Mouse (Mus musculus): ENCODE data around the gene Atf7. TPM values are rescaled to one million over a fixed set of nuclear protein-coding genes. Genes with fewer than 3 reads are reported as not detected.

The Atf7 gene
- total and polyA plus RNA-seq, 2 experiments: 10.1 to 41.1 TPM

DNA sequence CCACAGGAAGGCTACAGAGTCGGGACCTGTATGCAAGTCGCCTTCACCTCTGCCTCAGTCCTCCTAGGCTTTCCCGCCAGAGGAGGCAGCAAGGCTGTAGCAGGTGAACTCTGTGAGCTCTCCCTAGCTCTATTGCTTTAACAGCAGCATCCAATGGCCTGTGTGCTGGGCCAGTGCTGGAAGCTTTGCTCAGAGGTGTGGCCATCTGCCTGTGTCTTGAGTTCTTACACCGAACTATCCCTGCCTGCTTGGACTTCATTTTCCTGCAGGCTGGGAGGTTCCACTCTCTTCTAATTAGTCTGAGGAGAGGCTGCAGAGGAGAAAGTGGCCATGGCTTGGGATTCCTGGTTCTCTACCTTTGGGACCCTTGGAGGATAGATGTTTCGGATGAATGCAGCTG, 113.3 kb downstream of the Atf7 start:
- H3K27ac ChIP-seq (replicated peaks; ENCODE audit: insufficient read depth, low read depth, low read length): no peak overlapping the region
- WGBS: 83% methylated on average over 5 of the region's 5 CpGs
- no peak for DNase-seq (ENCODE audit: extremely low read depth, low read depth, low spot score)
- no peaks in the 10 kb centered on the region for H3K27me3 ChIP-seq (ENCODE audit: control insufficient read depth, insufficient read depth, low read length)
- no peak overlapping the region for H3K4me3 ChIP-seq (ENCODE audit: insufficient read depth, low read depth, low read length)
- H3K9ac ChIP-seq (ENCODE audit: low read depth, low read length): no peak overlapping the region
- no peaks in the 10 kb centered on the region for H3K79me2 ChIP-seq (ENCODE audit: control insufficient read depth, insufficient read depth, low read length)
- H3K4me1 ChIP-seq (ENCODE audit: control insufficient read depth, insufficient read depth, low read length): peaks cover 4% of the 10 kb centered on the region
- TF ChIP-seq POLR2A (IDR thresholded peaks at IDR 0.05; ENCODE audit: extremely low read depth, insufficient read depth, low read length) (no peak), CTCF (IDR thresholded peaks at IDR 0.05; ENCODE audit: low read depth, low read length) (no peak)
- no peaks in the 10 kb centered on the region for H3K36me3 ChIP-seq (ENCODE audit: control insufficient read depth, insufficient read depth, low read length)

- no peak overlapping the region for H3K9ac ChIP-seq (ENCODE audit: low read depth, low read length)
- no peaks in the 10 kb centered on the region for H3K27me3 ChIP-seq (ENCODE audit: control insufficient read depth, insufficient read depth, low read length)
- H3K79me2 ChIP-seq (ENCODE audit: control insufficient read depth, insufficient read depth, low read length): no peaks in the 10 kb centered on the region
- no peak for TF ChIP-seq CTCF (IDR thresholded peaks at IDR 0.05; ENCODE audit: low read depth, low read length)
- no peak for TF ChIP-seq POLR2A (IDR thresholded peaks at IDR 0.05; ENCODE audit: extremely low read depth, insufficient read depth, low read length)
- H3K4me3 ChIP-seq (ENCODE audit: insufficient read depth, low read depth, low read length): no peak overlapping the region
- H3K4me1 ChIP-seq (ENCODE audit: control insufficient read depth, insufficient read depth, low read length): peaks cover 4% of the 10 kb centered on the region
- 57% methylated on average over 6 of the region's 6 CpGs for WGBS
- no peak overlapping the region for H3K27ac ChIP-seq (replicated peaks; ENCODE audit: insufficient read depth, low read depth, low read length)
- DNase-seq (ENCODE audit: extremely low read depth, low read depth, low spot score): no peak
- no peaks in the 10 kb centered on the region for H3K36me3 ChIP-seq (ENCODE audit: control insufficient read depth, insufficient read depth, low read length)
Observed at GRCm38 (mm10) chr15:102511285-102511833, 113.9 kb downstream of the Atf7 start.

- Histone ChIP-seq H3K4me3 (ENCODE audit: insufficient read depth, low read depth, low read length) (peak overlapping the region; percentile 90), H3K9ac (ENCODE audit: low read depth, low read length) (peak overlapping the region; percentile 78), H3K79me2 (ENCODE audit: control insufficient read depth, insufficient read depth, low read length) (no peaks in the 10 kb centered on the region), H3K27ac (replicated peaks; ENCODE audit: insufficient read depth, low read depth, low read length) (no peak overlapping the region), H3K27me3 (ENCODE audit: control insufficient read depth, insufficient read depth, low read length) (no peaks in the 10 kb centered on the region), H3K4me1 (ENCODE audit: control insufficient read depth, insufficient read depth, low read length) (peaks cover 4% of the 10 kb centered on the region), H3K36me3 (ENCODE audit: control insufficient read depth, insufficient read depth, low read length) (no peaks in the 10 kb centered on the region)
- 5% methylated on average over 34 of the region's 34 CpGs for WGBS
- DNase-seq (ENCODE audit: extremely low read depth, low read depth, low spot score): peak; percentile 52
- TF ChIP-seq CTCF (IDR thresholded peaks at IDR 0.05; ENCODE audit: low read depth, low read length) (no peak), POLR2A (IDR thresholded peaks at IDR 0.05; ENCODE audit: extremely low read depth, insufficient read depth, low read length) (no peak)
Observed at GRCm38 (mm10) chr15:102510590-102511284, 114.5 kb downstream of the Atf7 start.

DNA sequence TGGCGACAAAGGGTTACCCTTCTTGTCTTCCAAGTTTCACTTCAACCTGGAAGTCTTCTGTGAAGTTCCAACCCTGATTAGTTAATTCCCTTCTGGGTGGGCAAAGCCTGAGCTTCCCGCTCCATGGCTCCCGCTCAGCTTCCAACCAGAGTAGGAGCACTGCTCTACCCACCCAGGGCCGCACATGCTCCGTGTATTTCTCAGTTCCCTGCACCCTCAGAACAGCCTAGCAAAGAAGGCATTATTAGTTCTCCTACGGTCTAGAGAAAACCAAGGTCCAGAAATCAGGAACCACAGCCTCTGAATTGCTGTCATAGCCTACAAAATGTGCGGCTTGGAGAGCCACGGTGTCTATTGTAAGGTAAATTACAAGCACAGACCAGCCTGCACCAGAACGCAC, 115.2 kb downstream of the Atf7 start:
- Histone ChIP-seq H3K27me3 (ENCODE audit: control insufficient read depth, insufficient read depth, low read length) (no peaks in the 10 kb centered on the region), H3K4me3 (ENCODE audit: insufficient read depth, low read depth, low read length) (peak overlapping the region; percentile 90), H3K79me2 (ENCODE audit: control insufficient read depth, insufficient read depth, low read length) (no peaks in the 10 kb centered on the region), H3K4me1 (ENCODE audit: control insufficient read depth, insufficient read depth, low read length) (peaks cover 4% of the 10 kb centered on the region), H3K27ac (replicated peaks; ENCODE audit: insufficient read depth, low read depth, low read length) (no peak overlapping the region), H3K36me3 (ENCODE audit: control insufficient read depth, insufficient read depth, low read length) (no peaks in the 10 kb centered on the region), H3K9ac (ENCODE audit: low read depth, low read length) (peak overlapping the region; percentile 78)
- TF ChIP-seq POLR2A (IDR thresholded peaks at IDR 0.05; ENCODE audit: extremely low read depth, insufficient read depth, low read length): no peak
- no peak for TF ChIP-seq CTCF (IDR thresholded peaks at IDR 0.05; ENCODE audit: low read depth, low read length)
- no peak for DNase-seq (ENCODE audit: extremely low read depth, low read depth, low spot score)
- WGBS: 28% methylated on average over 9 of the region's 9 CpGs

- DNase-seq (ENCODE audit: extremely low read depth, low read depth, low spot score): no peak
- 90% methylated on average over 3 of the region's 3 CpGs for WGBS
- H3K4me3 ChIP-seq (ENCODE audit: insufficient read depth, low read depth, low read length): no peak overlapping the region
- H3K9ac ChIP-seq (ENCODE audit: low read depth, low read length): no peak overlapping the region
- peaks cover under 1% of the 10 kb centered on the region; the same call in 1 of the 2 replicates for H3K36me3 ChIP-seq (ENCODE audit: control insufficient read depth, insufficient read depth, low read length)
- H3K27ac ChIP-seq (replicated peaks; ENCODE audit: insufficient read depth, low read depth, low read length): no peak overlapping the region
- no peaks in the 10 kb centered on the region for H3K79me2 ChIP-seq (ENCODE audit: control insufficient read depth, insufficient read depth, low read length)
- no peak for TF ChIP-seq POLR2A (IDR thresholded peaks at IDR 0.05; ENCODE audit: extremely low read depth, insufficient read depth, low read length)
- no peaks in the 10 kb centered on the region for H3K27me3 ChIP-seq (ENCODE audit: control insufficient read depth, insufficient read depth, low read length)
- peaks cover 4% of the 10 kb centered on the region for H3K4me1 ChIP-seq (ENCODE audit: control insufficient read depth, insufficient read depth, low read length)
Observed at GRCm38 (mm10) chr15:102508336-102508735, 116.9 kb downstream of the Atf7 start.

DNA sequence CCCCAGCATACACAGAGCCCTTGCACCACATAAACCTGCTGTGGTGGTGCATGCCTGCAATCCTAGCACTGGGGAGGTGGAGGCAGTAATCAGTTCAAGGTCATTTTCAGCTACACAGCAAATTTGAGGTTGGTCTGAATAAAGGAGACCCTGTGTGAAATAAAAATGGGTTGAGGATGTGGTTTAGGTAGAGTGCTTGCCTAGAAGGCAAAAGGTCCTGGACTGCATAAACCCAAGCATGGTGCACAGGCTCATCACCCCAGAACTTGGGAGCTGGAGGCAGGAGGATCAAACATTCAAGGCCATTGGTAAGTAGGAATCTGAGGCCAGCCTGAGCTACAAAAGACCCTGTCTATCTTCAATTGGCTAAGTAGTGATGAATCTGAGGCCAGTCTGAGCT, 117.7 kb downstream of the Atf7 start:
- Histone ChIP-seq H3K79me2 (ENCODE audit: control insufficient read depth, insufficient read depth, low read length) (no peaks in the 10 kb centered on the region), H3K27ac (replicated peaks; ENCODE audit: insufficient read depth, low read depth, low read length) (no peak overlapping the region), H3K4me3 (ENCODE audit: insufficient read depth, low read depth, low read length) (no peak overlapping the region), H3K9ac (ENCODE audit: low read depth, low read length) (no peak overlapping the region), H3K4me1 (ENCODE audit: control insufficient read depth, insufficient read depth, low read length) (peaks cover 4% of the 10 kb centered on the region), H3K27me3 (ENCODE audit: control insufficient read depth, insufficient read depth, low read length) (no peaks in the 10 kb centered on the region), H3K36me3 (ENCODE audit: control insufficient read depth, insufficient read depth, low read length) (peaks cover 5% of the 10 kb centered on the region)
- no peak for DNase-seq (ENCODE audit: extremely low read depth, low read depth, low spot score)
- TF ChIP-seq CTCF (IDR thresholded peaks at IDR 0.05; ENCODE audit: low read depth, low read length) (no peak), POLR2A (IDR thresholded peaks at IDR 0.05; ENCODE audit: extremely low read depth, insufficient read depth, low read length) (no peak)

Data from liver, adult 2 months (tissue).